Mouse (Mus musculus): ENCODE results near the gene Slc25a13.

The Slc25a13 gene

DNA sequence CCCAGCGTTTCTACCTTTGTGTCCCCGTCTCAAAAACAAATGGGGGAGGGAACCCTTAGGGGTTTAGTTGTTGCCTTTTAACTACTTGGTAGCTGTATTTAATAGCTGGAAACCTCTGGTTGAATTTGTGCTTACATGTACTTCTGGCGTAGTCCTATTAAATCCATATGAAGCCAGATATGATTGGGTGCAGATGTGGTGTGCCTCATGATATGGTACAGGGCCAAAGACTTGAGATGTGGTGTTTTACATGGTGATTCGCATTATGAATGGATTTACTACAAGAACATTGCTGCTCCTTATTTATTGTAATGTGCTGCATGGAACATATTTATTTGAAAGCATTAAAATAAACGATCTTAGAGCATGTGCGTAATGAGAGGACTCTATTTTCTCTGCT is 189.3 kb downstream of the Slc25a13 start:
- DNase-seq (ENCODE audit: low read depth) = no peak

DNA sequence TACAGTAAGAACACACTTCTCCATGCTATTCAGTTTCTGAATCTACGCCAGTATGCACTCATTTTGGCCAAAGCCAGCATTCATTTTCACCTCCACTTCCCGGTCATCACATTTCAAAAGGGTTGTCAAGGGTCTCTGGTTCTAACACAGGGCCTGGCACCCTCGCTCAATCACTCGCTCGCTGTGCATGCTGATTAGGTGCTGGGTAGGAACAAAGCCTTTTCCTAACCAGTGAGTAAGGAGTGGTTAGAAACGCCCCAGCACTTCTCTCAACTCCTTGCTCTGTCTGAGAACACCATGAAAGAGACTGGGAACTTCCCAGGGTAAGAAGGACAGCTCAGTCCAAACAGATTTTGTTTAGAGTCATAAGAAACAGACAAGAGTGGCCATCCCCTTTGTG is 193.0 kb downstream of the Slc25a13 start:
- DNase-seq (ENCODE audit: low read depth) = no peak

DNA sequence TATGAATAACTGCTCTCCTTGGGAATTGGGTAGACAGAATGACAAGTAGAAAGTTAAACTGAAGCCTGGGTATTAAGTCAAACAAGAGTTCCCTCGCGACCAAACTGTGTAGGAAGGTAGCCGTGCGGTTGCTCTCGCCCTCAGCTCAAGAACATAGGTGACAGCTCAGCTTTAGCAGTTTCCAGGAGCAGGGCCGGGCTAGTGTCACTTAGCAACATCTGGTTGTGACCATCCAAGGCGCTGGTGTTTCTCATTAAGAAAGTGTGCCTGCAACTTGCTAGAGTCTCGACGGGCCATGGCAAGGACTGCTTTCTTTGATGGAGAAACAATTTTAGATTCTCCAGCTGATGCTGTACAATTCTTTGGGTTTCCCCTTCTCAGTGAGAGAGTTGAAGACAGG is 200.0 kb downstream of the Slc25a13 start:
- DNase-seq (ENCODE audit: low read depth) = no peak

DNA sequence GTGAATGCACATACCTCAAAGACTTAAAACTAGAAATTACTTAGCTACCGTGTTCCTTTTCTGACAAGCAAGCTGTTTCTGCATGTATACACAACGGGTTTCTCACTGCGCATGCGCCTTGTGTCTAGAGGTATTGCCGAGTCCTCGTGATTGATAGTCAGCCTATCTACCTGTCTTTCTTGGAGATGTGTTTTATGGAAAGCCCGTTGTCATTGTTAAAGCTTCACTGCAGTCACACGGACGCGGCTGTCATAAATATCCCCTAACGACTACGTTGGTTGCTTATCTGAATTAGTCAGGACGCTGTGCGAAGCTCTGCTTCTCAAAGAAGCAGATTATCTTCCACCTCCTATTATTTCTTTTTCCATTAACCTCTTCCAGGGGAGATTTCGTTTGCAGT is 201.4 kb downstream of the Slc25a13 start:
- DNase-seq (ENCODE audit: low read depth) = no peak

DNA sequence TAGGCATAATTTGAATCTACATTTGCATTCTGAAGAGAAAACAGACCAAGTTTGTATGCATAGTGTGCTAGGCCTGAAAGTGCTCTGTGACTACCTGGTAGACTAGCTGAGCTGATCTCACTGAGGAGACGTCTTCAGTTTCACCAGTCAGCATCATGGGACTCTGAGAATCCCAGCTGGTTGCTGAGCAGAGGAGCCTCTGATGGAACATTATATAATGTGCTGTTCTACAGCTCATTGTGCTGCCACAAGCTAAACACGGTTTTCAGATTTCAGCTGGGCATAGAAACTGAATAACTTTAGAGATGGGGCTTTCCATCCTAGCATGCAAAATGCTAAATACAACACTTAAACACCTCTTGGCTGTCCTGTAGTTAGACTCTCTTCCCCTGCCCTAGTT is 205.6 kb downstream of the Slc25a13 start:
- no peak for DNase-seq (ENCODE audit: low read depth)

DNA sequence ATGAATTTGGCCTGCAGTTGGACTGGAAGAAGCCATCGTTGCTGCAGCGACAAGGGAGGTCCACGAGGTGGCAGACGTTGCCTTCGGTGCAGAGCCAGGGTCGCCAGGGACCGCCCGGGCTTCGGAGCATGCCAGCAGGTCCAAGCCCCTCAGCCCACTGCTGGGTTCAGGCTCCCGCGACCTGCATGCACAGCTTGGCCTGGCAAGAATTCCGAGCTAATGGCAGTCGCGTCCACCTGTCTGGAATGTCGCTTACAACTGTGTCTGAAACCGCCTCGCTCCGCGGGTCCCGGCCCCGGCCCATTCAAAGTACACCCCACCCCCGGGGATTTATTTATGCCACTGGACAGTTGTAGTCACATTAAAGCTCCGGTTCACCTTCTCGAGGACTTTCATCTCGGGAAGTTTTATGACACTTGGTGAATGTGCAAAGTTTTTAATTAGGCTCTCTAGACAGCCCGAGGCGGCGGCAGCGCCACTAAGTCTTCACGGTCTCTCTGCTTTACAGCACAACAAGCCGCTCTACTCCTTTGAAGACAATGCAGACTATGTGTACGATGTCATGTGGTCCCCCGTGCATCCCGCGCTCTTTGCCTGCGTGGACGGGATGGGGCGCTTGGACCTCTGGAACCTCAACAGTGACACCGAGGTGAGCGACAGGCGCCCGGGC is 211.1 kb downstream of the Slc25a13 start:
- DNase-seq (ENCODE audit: low read depth) = peak; percentile 3

DNA sequence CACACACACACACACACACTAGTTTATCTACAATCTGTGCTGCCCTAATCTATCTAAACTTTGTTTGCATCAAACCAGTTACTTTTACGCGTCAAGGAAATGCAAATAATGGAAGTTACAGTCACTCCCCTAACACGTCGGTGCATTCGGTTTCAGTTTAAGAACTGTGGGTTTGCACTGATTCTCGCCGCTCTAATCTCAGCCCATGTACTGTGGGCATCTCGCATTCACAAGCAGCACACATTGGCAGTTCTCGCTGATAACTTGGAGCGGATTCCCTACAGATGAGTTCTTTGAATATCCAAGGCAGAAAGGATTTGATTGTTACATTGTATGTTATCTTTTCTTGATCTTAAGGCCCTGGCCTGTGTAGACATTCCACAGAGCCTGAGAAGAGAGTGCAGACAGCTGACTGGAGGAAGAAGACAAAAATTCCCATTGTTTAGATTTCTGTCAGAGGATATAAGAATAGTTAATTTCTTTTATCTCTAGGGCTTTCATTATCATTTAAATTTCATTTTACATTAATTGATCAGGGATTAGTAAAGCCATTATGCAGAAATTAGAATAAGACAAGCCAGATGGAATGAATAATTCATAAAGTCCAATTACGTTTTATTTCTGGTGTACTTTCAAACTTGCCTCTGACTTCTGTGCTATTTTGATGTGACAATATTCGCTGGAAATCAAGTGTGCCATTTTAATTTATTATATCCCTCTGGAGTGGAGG is 212.1 kb downstream of the Slc25a13 start:
- no peak for DNase-seq (ENCODE audit: low read depth)

DNA sequence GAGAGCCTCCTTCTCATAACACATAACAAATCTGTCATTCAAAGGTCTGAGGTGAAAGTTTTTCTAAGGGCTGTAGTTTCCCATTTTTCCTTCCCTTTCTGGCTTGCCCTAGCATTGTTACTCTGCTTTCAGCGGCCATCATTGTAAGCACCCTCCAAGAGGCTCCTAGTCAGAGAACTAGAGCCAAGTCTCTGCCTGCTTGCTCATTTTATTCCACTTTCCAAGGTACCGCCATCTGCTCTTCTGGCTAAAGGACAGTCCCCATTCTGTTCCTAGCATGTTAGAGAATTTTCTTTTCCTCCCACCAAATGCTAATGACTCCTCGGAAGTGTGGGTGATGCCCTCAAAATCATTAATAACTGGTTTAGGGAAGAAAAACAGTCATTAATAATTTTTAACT is 214.9 kb downstream of the Slc25a13 start:
- no peak for DNase-seq (ENCODE audit: low read depth)

DNA sequence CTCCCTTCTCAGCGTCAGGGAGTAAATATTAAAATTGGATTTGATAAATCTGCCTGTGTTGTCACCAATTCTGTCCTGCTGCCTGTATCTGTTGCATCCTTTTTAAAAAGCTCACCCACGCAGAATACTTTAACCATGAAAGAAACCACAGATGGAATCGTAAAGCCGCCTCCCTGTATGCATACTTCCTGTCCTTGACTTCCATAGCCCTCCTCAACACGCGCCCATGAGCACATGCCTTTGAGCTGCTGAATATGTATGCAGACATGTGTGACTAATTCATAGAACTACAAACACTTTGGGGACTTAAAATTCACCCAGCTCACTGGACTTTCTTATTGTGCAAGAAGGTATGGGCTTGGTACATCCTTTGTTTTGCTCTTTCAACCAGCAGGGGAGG is 219.4 kb downstream of the Slc25a13 start:
- no peak for DNase-seq (ENCODE audit: low read depth)

DNA sequence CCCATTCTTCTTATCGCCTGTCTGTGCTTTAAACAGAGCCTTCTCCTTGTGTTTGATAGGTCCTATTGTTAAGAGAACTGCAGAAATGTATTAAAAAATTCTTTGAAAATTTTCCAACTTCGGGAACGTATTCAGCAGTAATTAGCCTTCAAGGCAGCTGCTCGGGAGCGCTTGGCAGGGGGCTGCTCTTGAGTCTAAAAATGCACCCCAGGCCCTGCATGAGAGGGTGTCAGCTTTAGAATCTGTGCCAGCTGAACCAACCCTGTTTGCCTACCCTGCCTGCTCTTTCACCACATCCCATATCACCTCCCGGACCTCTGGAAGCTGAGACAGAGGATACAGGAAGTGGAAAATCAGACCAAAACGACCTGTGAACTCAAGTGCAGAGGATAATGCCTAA is 223.9 kb downstream of the Slc25a13 start:
- DNase-seq (ENCODE audit: low read depth) = no peak

DNA sequence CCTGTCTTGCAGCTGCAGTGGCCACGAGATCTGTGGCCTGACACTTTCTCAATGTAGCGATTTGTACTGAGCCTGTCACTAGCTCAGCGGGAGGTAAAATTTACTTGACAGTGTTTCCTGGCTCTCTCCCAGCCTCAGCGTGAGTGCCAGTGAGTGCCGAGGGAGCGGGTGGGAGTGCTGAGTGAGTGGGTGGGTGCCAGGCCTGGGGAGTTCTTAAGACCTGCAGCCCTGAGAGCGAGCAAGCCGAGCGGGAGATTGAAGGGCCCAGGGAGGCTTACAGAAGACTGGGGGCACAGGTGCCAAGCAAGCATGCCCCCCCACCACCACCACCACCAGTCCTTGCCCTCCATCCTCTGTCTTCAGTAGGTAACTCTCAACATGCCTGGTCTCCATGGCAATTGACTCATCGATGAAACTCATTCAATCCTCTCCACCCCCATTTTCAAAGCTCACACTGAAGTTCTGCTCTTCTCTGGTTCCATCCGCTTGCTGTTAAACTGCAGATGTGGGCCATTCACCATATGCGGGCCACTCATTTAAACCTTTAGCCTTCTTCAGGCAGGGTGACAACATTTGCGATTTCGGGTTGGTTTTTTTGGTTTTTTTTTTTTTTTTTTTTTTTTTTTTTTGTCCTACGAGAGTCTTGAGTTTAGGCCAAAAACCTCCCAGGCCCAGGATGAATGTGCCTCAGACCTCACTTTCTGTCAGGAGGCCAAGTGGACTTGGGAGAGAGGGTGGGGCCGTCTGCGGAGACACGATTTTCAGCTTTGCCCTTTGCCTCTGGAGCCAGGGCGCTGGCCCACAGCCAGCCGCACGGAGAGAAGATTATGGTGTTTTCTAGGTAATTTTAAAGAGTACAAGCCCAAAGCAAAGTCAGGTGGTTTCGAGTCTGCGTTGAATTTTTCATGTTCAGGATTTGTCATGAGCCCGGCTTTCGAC is 224.9 kb downstream of the Slc25a13 start:
- DNase-seq (ENCODE audit: low read depth) = no peak

DNA sequence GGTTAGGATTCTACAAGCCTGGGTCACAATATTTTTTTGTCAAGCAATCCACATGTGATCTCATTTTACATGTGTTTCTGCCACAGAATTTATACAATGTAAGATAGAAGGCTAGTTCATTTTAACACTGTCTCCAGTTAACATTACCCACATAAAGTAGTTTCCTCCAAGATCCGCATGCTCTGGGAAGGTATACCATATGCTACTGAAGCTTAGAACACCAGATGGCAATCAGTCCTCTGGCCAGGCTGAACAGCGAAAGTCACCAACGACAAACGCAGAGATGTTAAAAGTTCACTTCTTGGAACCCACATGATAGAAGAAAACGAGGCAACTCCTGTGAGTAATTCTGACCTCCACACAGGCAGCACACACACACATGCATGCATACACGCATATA is 225.7 kb downstream of the Slc25a13 start:
- no peak for DNase-seq (ENCODE audit: low read depth)

Data from naive thymus-derived CD4-positive, alpha-beta T cell, adult 2 months (primary cell).